Mouse (Mus musculus): ENCODE data around the gene Crtc3. TPM values are rescaled to one million over a fixed set of nuclear protein-coding genes. Genes with fewer than 3 reads are reported as not detected.

Gene Crtc3
- 44.1 TPM for polyA plus RNA-seq (2017; shearing (Covaris generic))

DNA sequence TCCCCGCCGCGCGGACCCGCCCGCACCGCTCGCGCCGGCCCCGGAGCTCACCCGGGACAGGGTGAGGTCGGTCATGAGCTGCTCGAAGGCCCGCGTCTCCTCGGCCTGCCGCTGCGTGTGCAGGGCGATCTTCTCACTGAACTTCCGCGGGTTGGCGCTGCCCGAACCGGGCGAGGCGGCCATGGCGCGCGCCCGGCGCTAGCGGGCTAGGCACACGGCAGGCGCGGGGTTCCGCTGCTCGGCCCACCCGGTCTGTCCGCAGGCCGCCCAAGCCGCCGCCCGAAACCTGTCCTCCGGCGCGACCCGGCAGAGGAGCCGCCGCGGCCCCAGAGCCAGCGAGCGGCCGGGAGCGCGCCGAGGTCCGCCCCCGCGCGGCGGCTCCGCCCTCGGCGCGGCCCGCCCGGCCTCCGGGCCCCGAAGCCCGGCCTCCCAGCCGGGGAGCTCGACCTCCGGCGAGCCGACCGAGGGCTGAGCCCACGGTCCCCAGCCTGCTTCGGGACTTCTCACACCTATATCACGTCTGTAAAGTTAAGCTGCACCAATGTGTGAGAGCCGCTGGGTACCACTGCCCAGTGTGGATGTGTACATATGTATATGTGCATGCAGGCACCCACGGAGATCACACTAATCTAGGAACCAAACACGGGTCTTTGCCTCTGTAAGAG, at the start of gene Crtc3:
Gene Crtc3, minus strand, starts transcription at position 322 of the 665 bp plus-strand sequence.

Other genes starting within 250 kb of the Crtc3 start
- 8.0 TPM for gene Blm, start 153.8 kb downstream of the Crtc3 start, polyA plus RNA-seq (2017; shearing (Covaris generic))
- gene Iqgap1, start 137.1 kb upstream of the Crtc3 start, polyA plus RNA-seq (2017; shearing (Covaris generic)) = 286 TPM
- gene Zscan2, start 172.0 kb upstream of the Crtc3 start, polyA plus RNA-seq (2017; shearing (Covaris generic)) = 4.7 TPM
- gene Wdr73, start 212.4 kb upstream of the Crtc3 start, polyA plus RNA-seq (2017; shearing (Covaris generic)) = 12.8 TPM
- gene Nmb, start 216.2 kb upstream of the Crtc3 start, polyA plus RNA-seq (2017; shearing (Covaris generic)) = 36.5 TPM

All from effector memory CD4-positive, alpha-beta T cell, adult 5 months (primary cell).